Mouse (Mus musculus) ovary, adult 10 weeks (tissue): ENCODE results near the gene Naa50. TPM values are rescaled to one million over a fixed set of nuclear protein-coding genes. Genes with fewer than 3 reads are reported as not detected.

ENCODE experiments used
- polyA plus RNA-seq: library from polyadenylated mRNA; stranded (reverse); fragments of 350-450 nt; fragmentation: Illumina TruSeq; extraction: RNeasy Lipid Tissue Mini Kit (QIAGEN cat#74804); gene quantifications from one replicate; pipeline ENCODE4 v1.2.3, GENCODE M21; 2014

Gene Naa50
- 554 TPM for polyA plus RNA-seq

GRCm38 (mm10) chr16:44139536-44140185 lies at the start of gene Naa50, which contains the start of gene Atp6v1a:
Gene Naa50 (plus strand): TSS chr16:44139830.
Gene Atp6v1a (minus strand): TSS chr16:44139705.

GRCm38 (mm10) chr16:44173155-44173941 lies 33.7 kb downstream of the Naa50 start, which contains the start of gene Usf3:
Gene Usf3 (plus strand): TSS chr16:44173246.

Other genes starting within 250 kb of the Naa50 start
- gene Qtrt2, start 213.0 kb upstream of the Naa50 start, polyA plus RNA-seq: 27.0 TPM
- gene Zdhhc23, start 160.0 kb upstream of the Naa50 start, polyA plus RNA-seq: 10.3 TPM
- 12.0 TPM for gene Gramd1c, start 76.5 kb upstream of the Naa50 start, polyA plus RNA-seq
- 114 TPM for gene Atp6v1a, start 125 bp upstream of the Naa50 start, polyA plus RNA-seq
- gene Usf3, start 33.4 kb downstream of the Naa50 start, polyA plus RNA-seq: 28.5 TPM
- 1.00 TPM for gene Sidt1, start 193.4 kb downstream of the Naa50 start, polyA plus RNA-seq
- 25.3 TPM for gene Spice1, start 207.3 kb downstream of the Naa50 start, polyA plus RNA-seq